Mouse (Mus musculus): ENCODE results near the gene Mettl7a3.
A peak's percentile ranks its signal among the peaks of the same experiment; 100 is the strongest.
"Not testable (repeated sequence)": the region's sequence is repeated elsewhere in the genome, so short reads cannot be mapped to it uniquely, and the experiment has no call there.

Gene Mettl7a3

DNA sequence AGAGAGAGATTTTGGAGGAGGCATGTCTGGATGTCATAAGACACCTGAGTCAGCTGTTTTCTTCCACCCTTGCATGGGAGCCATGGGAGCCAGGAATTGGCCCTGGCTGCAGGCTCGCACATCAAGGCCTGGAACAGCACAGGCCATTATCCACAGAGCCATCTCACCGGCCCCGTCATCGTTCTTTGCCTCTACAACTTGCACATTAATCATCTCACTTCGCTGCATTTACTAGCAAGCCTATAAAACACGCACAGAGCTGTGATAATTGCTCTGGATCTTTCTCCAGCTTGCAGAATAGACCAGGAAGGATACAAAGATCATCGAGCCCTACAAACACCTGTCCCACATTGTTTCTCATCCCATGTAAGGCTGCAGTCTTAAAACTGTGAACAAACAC lies 4.0 kb upstream of the Mettl7a3 start:
- no peak for DNase-seq (ENCODE audit: low spot score in 2 of 2)

GRCm38 (mm10) chr15:100332077-100332961 lies 2.4 kb upstream of the Mettl7a3 start:
- not testable (repeated sequence) for DNase-seq (ENCODE audit: low spot score in 2 of 2)

DNA sequence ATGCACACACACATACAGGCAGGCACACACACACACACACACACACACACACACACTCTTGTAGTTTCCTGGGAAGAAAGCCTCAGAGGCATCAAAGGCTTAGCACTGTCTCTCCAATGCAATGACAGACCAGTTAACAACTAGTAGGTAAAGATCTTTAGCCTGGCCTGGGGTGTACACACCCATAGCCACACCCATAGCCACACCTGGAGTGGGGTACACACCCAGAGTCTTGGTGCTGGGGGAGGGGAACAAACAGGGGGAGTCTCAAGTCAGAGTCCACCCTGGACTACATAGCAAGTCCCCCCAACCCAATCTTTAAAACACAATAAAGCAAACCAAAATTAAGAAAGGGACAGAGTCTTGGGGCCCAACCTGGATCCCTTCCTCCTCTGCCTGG lies 2.6 kb downstream of the Mettl7a3 start:
- not testable (repeated sequence) for DNase-seq (ENCODE audit: low spot score in 2 of 2)

DNA sequence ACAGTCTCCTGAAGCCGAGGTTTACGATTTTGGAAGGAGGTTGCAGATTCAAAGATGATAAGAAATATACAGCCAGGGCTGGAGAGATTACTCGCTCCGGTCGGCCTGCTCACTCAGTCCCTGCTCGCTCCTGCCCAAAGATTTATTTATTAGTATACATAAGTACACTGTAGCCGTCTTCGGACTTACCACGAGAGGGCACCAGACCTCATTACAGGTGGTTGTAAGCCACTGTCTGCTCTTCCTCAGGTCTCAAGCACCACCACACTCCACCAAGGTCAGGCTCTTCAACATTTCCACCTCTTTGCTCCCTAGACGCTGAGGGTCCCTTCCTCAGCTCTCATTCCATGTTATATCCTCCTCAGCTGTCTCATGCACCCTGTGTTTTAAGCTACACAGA lies 3.1 kb downstream of the Mettl7a3 start:
- DNase-seq (ENCODE audit: low spot score in 2 of 2) = not testable (repeated sequence)

- DNase-seq (ENCODE audit: low spot score in 2 of 2) = not testable (repeated sequence)
Measured at GRCm38 (mm10) chr15:100341314-100341980, 6.7 kb downstream of the Mettl7a3 start.

DNA sequence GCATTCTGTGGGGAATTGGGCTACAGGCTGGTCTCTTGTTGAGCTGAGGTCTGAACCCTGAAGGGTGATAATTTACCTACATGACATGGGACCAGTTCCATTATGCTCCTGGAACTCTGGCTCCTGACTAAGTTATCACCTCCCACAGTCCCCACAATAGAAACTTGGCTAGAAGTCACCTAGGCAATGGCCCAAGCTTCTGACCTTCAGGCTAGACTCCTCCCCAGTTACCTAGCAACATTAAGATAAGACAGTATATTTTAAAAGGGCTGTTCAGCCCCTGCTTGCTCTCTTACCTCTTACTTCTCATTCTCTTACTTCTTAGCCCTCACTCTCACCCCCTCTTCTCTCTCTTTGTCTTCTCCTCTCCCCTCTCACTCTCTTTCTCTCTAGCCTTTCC lies 10.8 kb downstream of the Mettl7a3 start:
- DNase-seq (ENCODE audit: low spot score in 2 of 2) = no peak

DNA sequence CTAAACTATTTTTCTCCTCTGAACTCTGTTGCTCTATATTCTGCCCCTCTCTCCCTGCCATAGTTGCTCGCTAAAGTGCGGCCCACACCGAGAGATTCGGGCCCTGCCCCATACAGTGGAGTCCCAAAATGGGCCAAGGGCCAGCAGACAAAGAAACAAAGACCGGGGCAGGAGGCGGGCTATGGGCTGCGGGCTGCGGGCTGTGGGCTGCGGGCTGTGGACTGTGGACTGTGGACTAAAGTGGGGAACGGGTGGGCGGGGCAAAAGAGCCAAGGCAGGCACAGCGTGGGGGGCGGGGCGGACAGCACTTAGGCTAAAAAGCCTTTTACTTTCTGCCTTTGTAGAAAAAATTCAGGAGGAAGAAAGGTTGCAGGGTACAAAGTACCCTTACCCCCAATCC lies 12.0 kb downstream of the Mettl7a3 start:
- no peak for DNase-seq (ENCODE audit: low spot score in 2 of 2)

GRCm38 (mm10) chr15:100349496-100349895 lies 14.8 kb downstream of the Mettl7a3 start:
- no peak for DNase-seq (ENCODE audit: low spot score in 2 of 2)

GRCm38 (mm10) chr15:100351501-100352060 lies 16.9 kb downstream of the Mettl7a3 start:
- DNase-seq (ENCODE audit: low spot score in 2 of 2) = no peak

DNA sequence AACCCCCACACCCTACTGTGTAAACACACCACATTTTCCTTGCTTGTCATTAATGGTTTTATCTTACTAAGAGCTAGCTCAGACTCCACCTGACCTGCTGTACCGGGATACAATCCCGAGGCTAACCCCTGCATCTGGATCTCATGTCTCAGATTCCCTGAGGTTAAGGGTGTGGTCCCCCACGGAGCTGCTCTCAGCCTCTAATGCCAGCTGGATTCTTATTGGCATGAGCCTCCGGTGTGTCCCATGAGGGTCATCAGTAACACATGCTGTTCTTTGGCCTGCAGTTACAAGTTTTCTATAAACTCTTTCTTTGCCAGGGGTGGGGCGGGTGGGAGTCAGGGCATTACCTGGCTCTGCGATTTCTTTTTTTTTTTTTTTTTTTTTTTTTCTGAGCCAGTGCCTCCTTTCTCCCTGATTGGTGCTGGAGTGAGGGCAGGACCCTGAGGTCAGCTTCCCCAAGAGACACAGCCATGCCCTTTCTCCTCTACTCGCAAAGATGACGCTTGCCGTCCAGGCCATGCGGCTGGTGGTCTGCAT lies 18.1 kb downstream of the Mettl7a3 start, which contains the start of the genes Methig1 and Mettl7a2:
Methig1 (plus strand) TSS at position 439 of the 540 bp plus-strand sequence.
Mettl7a2 (plus strand) TSS at position 490 of the 540 bp plus-strand sequence.
- no peak for DNase-seq (ENCODE audit: low spot score in 2 of 2)

DNA sequence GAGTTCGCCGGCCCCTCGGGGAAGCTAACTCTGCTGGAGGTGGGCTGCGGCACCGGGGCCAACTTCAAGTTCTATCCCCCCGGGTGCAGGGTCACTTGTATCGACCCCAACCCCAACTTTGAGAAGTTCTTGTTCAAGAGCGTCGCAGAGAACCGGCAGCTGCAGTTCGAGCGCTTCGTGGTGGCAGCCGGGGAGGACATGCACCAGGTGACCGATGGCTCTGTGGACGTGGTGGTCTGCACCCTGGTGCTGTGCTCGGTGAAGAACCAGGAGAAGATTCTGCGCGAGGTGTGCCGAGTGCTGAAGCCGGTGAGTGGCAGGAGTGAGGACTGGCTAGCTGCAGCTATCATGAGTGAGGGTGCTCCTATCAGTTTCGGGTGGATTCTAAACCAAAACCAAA lies 18.7 kb downstream of the Mettl7a3 start:
- DNase-seq (ENCODE audit: low spot score in 2 of 2) = not testable (repeated sequence)

GRCm38 (mm10) chr15:100355876-100356275 lies 21.1 kb downstream of the Mettl7a3 start:
- no peak for DNase-seq (ENCODE audit: low spot score in 2 of 2)

DNA sequence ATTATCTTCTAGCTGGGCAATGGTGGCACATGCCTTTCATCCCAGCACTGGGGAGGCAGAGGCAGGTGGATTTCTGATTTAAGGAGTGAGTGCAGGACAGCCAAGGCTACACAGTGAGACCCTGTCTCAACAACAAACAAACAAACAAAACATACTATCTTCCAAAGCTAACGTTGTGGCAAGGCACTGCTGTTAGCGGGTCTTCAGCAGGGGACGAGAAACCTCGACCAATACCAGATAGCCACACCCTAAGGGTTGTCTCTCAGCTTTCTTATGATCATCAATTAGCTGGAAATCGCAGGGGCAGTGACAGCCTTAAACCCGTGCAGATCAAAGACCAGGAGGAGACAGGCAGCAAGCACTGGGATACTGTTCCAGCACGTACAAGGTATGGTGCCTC lies 29.5 kb downstream of the Mettl7a3 start, which contains the start of gene Higd1c:
Higd1c (plus strand) TSS at position 301 of the 400 bp plus-strand sequence.
- DNase-seq (ENCODE audit: low spot score in 2 of 2) = no peak

GRCm38 (mm10) chr15:100365967-100366366 lies 31.2 kb downstream of the Mettl7a3 start:
- DNase-seq (ENCODE audit: low spot score in 2 of 2) = not testable (repeated sequence)

DNA sequence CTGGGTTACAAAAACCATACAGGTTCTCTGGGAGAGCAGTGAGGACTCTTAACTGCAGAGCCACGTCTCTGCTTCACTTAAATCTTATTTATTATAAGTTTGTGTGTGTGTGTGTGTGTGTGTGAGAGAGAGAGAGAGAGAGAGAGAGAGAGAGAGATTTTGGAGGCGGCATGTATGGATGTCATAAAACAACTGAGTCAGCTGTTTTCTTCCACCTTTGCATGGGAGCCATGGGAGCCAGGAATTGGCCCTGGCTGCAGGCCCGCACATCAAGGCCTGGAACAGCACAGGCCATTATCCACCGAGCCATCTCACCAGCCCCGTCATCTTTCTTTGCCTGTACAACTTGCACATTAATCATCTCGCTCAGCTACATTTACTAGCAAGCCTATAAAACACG lies 32.4 kb downstream of the Mettl7a3 start:
- no peak for DNase-seq (ENCODE audit: low spot score in 2 of 2)

GRCm38 (mm10) chr15:100375066-100375465 lies 40.3 kb downstream of the Mettl7a3 start:
- DNase-seq (ENCODE audit: low spot score in 2 of 2) = peak in 1 of 2 experiments; percentile 29

GRCm38 (mm10) chr15:100377847-100378505 lies 43.2 kb downstream of the Mettl7a3 start:
- not testable (repeated sequence) for DNase-seq (ENCODE audit: low spot score in 2 of 2)

GRCm38 (mm10) chr15:100379658-100380057 lies 44.9 kb downstream of the Mettl7a3 start:
- no peak for DNase-seq (ENCODE audit: low spot score in 2 of 2)

DNA sequence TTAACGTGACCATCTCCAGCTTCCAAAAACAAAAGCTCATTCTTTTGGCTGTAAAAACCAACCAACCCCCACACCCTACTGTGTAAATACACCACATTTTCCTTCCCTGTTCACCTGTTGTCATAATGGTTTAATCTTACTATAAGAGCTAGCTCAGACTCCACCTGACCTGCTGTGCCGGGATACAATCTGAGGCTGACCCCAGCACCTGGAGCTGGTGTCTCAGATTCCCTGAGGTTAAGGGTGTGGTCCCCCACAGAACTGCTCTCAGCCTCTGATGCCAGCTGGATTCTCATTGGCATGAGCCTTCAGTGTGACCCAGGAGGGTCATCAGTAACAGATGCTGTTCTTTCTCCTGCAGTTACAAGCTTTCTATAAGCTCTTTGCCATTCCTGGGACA lies 45.4 kb downstream of the Mettl7a3 start:
- no peak for DNase-seq (ENCODE audit: low spot score in 2 of 2)

GRCm38 (mm10) chr15:100385705-100386104 lies 51.0 kb downstream of the Mettl7a3 start:
- DNase-seq (ENCODE audit: low spot score in 2 of 2) = no peak

DNA sequence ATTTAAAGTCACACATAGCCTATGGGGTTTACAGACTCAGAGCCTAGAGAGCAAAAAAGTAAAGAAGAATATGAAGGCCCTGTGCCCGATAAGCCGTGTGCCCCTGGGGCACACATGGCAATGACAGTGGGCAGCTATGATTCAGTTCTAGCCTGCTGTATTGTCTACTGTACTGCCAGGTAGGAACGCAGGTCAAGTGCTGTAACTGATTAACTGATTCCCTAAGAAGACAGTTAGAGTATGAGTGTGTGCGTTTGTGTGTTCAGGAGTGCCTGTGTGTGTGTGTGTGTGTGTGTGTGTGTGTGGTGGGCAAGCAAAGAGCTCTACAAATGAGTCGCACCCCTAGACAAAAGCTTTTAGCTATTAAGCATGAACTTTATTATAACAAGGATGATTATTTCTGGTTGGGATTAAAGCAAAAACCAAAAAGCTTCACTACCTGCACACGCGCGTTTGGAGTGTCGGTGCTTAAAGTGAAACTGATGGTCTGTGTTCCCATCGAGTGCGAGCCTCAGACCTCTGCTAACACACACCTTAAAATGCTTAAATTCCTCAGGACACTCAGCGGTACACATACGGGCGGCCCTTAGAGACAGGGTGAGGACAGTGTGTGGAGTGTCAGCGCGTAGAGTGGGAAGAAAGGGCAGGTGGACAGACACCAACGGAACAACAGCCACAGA lies 53.0 kb downstream of the Mettl7a3 start:
- DNase-seq (ENCODE audit: low spot score in 2 of 2) = no peak

Measured in urinary bladder, postnatal 4 days (tissue).